Mouse (Mus musculus): Measurements from ENCODE around the gene Ccdc148.

Gene Ccdc148

GRCm38 (mm10) chr2:59049686-59050085, 110.8 kb downstream of the Ccdc148 start:
- no peak for DNase-seq (ENCODE audit: low read depth)

- no peak for DNase-seq (ENCODE audit: low read depth)
Observed at GRCm38 (mm10) chr2:59048775-59049451, 111.6 kb downstream of the Ccdc148 start.

- no peak for DNase-seq (ENCODE audit: low read depth)
Observed at GRCm38 (mm10) chr2:59043313-59044032, 117.0 kb downstream of the Ccdc148 start.

- DNase-seq (ENCODE audit: low read depth) = peak; percentile 41
Observed at GRCm38 (mm10) chr2:59042616-59043015, 117.9 kb downstream of the Ccdc148 start.

GRCm38 (mm10) chr2:59036433-59036832, 124.0 kb downstream of the Ccdc148 start:
- DNase-seq (ENCODE audit: low read depth) = no peak

- no peak for DNase-seq (ENCODE audit: low read depth)
Observed at GRCm38 (mm10) chr2:59035206-59035605, 125.3 kb downstream of the Ccdc148 start.

GRCm38 (mm10) chr2:59034281-59034680, 126.2 kb downstream of the Ccdc148 start:
- no peak for DNase-seq (ENCODE audit: low read depth)

- DNase-seq (ENCODE audit: low read depth) = no peak
Observed at GRCm38 (mm10) chr2:59024558-59024957, 135.9 kb downstream of the Ccdc148 start.

- DNase-seq (ENCODE audit: low read depth) = no peak
Observed at GRCm38 (mm10) chr2:59007356-59007755, 153.1 kb downstream of the Ccdc148 start.

GRCm38 (mm10) chr2:59006567-59007340, 153.7 kb downstream of the Ccdc148 start:
- DNase-seq (ENCODE audit: low read depth) = no peak

GRCm38 (mm10) chr2:58997151-58997550, 163.3 kb downstream of the Ccdc148 start:
- DNase-seq (ENCODE audit: low read depth) = no peak

GRCm38 (mm10) chr2:58992431-58993191, 167.9 kb downstream of the Ccdc148 start:
- no peak for DNase-seq (ENCODE audit: low read depth)

GRCm38 (mm10) chr2:58978095-58978494, 182.4 kb downstream of the Ccdc148 start:
- no peak for DNase-seq (ENCODE audit: low read depth)

GRCm38 (mm10) chr2:58971507-58972275, 188.8 kb downstream of the Ccdc148 start:
- DNase-seq (ENCODE audit: low read depth) = no peak

GRCm38 (mm10) chr2:58956770-58957300, 203.6 kb downstream of the Ccdc148 start:
- DNase-seq (ENCODE audit: low read depth) = no peak

GRCm38 (mm10) chr2:58956351-58956750, 204.1 kb downstream of the Ccdc148 start:
- DNase-seq (ENCODE audit: low read depth) = no peak

GRCm38 (mm10) chr2:58952101-58952500, 208.4 kb downstream of the Ccdc148 start:
- no peak for DNase-seq (ENCODE audit: low read depth)

- DNase-seq (ENCODE audit: low read depth) = no peak
Observed at GRCm38 (mm10) chr2:58948796-58949195, 211.7 kb downstream of the Ccdc148 start.

- no peak for DNase-seq (ENCODE audit: low read depth)
Observed at GRCm38 (mm10) chr2:58941361-58941760, 219.1 kb downstream of the Ccdc148 start.

- DNase-seq (ENCODE audit: low read depth) = no peak
Observed at GRCm38 (mm10) chr2:58925551-58925950, 234.9 kb downstream of the Ccdc148 start.

- no peak for DNase-seq (ENCODE audit: low read depth)
Observed at GRCm38 (mm10) chr2:58918351-58918750, 242.1 kb downstream of the Ccdc148 start.
